Mouse (Mus musculus): ENCODE data around the gene Plk3. TPM values are rescaled to one million over a fixed set of nuclear protein-coding genes. Genes with fewer than 3 reads are reported as not detected.

Gene Plk3
- total RNA-seq, 2 experiments from 2014 or later: 6.9 to 7.2 TPM

GRCm38 (mm10) chr4:117105127-117105526 lies 28.6 kb downstream of the Plk3 start:
- no peak for DNase-seq (ENCODE audit: low spot score in 2 of 2)
- Histone ChIP-seq H3K27ac (no peak overlapping the region), H3K4me3 (no peak overlapping the region)
- TF ChIP-seq CTCF (conservative IDR thresholded peaks at IDR 0.05): no peak

- TF ChIP-seq CTCF (conservative IDR thresholded peaks at IDR 0.05): peak; percentile 29
- no peak for DNase-seq (ENCODE audit: low spot score in 2 of 2)
- H3K27ac ChIP-seq: no peak overlapping the region
Measured at GRCm38 (mm10) chr4:117104672-117105071, 29.1 kb downstream of the Plk3 start.

GRCm38 (mm10) chr4:117101218-117101617 lies 32.5 kb downstream of the Plk3 start:
- TF ChIP-seq CTCF (conservative IDR thresholded peaks at IDR 0.05): peak; percentile 55
- no peak for DNase-seq (ENCODE audit: low spot score in 2 of 2)

More at GRCm38 (mm10) chr4:117104672-117105071, 29.1 kb downstream of the Plk3 start:
- no peak overlapping the region for H3K4me3 ChIP-seq

GRCm38 (mm10) chr4:117100036-117100435 lies 33.7 kb downstream of the Plk3 start:
- DNase-seq (ENCODE audit: low spot score in 2 of 2): no peak
- Histone ChIP-seq H3K27ac (no peak overlapping the region), H3K4me3 (no peak overlapping the region)
- TF ChIP-seq CTCF (conservative IDR thresholded peaks at IDR 0.05): no peak

More at GRCm38 (mm10) chr4:117101218-117101617, 32.5 kb downstream of the Plk3 start:
- Histone ChIP-seq H3K4me3 (no peak overlapping the region), H3K27ac (no peak overlapping the region)

GRCm38 (mm10) chr4:117098764-117099036 lies 35.1 kb downstream of the Plk3 start:
- Histone ChIP-seq H3K4me3 (no peak overlapping the region), H3K27ac (no peak overlapping the region)
- no peak for DNase-seq (ENCODE audit: low spot score in 2 of 2)
- TF ChIP-seq CTCF (conservative IDR thresholded peaks at IDR 0.05): no peak

- no peak for TF ChIP-seq CTCF (conservative IDR thresholded peaks at IDR 0.05)
- H3K4me3 ChIP-seq: no peak overlapping the region
- no peak for DNase-seq (ENCODE audit: low spot score in 2 of 2)
- no peak overlapping the region for H3K27ac ChIP-seq
Measured at GRCm38 (mm10) chr4:117097969-117098763, 35.6 kb downstream of the Plk3 start.

- no peak for DNase-seq (ENCODE audit: low spot score in 2 of 2)
- no peak for TF ChIP-seq CTCF (conservative IDR thresholded peaks at IDR 0.05)
- Histone ChIP-seq H3K4me3 (peak overlapping the region; percentile 60; the same call in 1 of the 2 replicates), H3K27ac (0 out of 2 replicates have a peak overlapping the region, but pooled peaks have one; percentile 33)
Measured at GRCm38 (mm10) chr4:117096666-117097065, 37.1 kb downstream of the Plk3 start.

GRCm38 (mm10) chr4:117095551-117096452 lies 38.0 kb downstream of the Plk3 start, which contains the start of gene Ptch2:
Ptch2 (plus strand) TSS chr4:117096075.
- TF ChIP-seq CTCF (conservative IDR thresholded peaks at IDR 0.05): peak; percentile 43
- Histone ChIP-seq H3K4me3 (peak within 1 kb of the TSS; percentile 60), H3K27ac (peak within 1 kb of the TSS; percentile 33; the same call in 1 of the 2 replicates)
- DNase-seq (ENCODE audit: low spot score in 2 of 2): peak; percentile 13 to 37

- no peak overlapping the region for H3K4me3 ChIP-seq
Measured at GRCm38 (mm10) chr4:117094626-117095361, 39.0 kb downstream of the Plk3 start.

GRCm38 (mm10) chr4:117090586-117090985 lies 43.2 kb downstream of the Plk3 start:
- Histone ChIP-seq H3K4me3 (no peak overlapping the region), H3K27ac (no peak overlapping the region)
- no peak for DNase-seq (ENCODE audit: low spot score in 2 of 2)
- no peak for TF ChIP-seq CTCF (conservative IDR thresholded peaks at IDR 0.05)

More at GRCm38 (mm10) chr4:117094626-117095361, 39.0 kb downstream of the Plk3 start:
- DNase-seq (ENCODE audit: low spot score in 2 of 2): no peak
- no peak overlapping the region for H3K27ac ChIP-seq
- no peak for TF ChIP-seq CTCF (conservative IDR thresholded peaks at IDR 0.05)

- no peak for TF ChIP-seq CTCF (conservative IDR thresholded peaks at IDR 0.05)
- Histone ChIP-seq H3K27ac (no peak overlapping the region), H3K4me3 (no peak overlapping the region)
- DNase-seq (ENCODE audit: low spot score in 2 of 2): no peak
Measured at GRCm38 (mm10) chr4:117087948-117088640, 45.7 kb downstream of the Plk3 start.

Small RNA genes lying within 50 kb of the gene (microRNA-seq; reads per million reads assigned to microRNA genes)
- gene Gm22398: 0 reads per million in 2 experiments

Other genes with a start within 250 kb of the Plk3 start
- 10 to 100 TPM; 58.5 to 59.2 TPM for gene Urod, start 139.6 kb downstream of the Plk3 start, total RNA-seq (2021)
- 10 to 100 TPM; 44.9 to 46.1 TPM for gene Hectd3, start 138.6 kb downstream of the Plk3 start, total RNA-seq (2021)
- gene Eif2b3, start 114.6 kb downstream of the Plk3 start, total RNA-seq (2021): 10 to 100 TPM; 19.7 to 20.6 TPM
- gene Ptch2, start 37.9 kb downstream of the Plk3 start, total RNA-seq (2021): 1 to 10 TPM; 1.5 to 2.7 TPM
- 10 to 100 TPM; 13.3 to 14.8 TPM for gene Btbd19, start 8.2 kb downstream of the Plk3 start, total RNA-seq (2021)
- under 1 TPM in 1 of 2 experiments, not detected in 1; 0.38 TPM for gene Tctex1d4, start 7.2 kb downstream of the Plk3 start, total RNA-seq (2021)
- 100 to 1,000 TPM; 509 to 527 TPM for gene Rps8, start 22.3 kb upstream of the Plk3 start, total RNA-seq (2021)
- gene Kif2c, start 48.7 kb upstream of the Plk3 start, total RNA-seq (2021): under 1 TPM; 0.26 to 0.47 TPM
- gene Tmem53, start 118.0 kb upstream of the Plk3 start, total RNA-seq (2021): 1 to 10 TPM; 4.7 to 4.9 TPM
- gene Armh1, start 118.2 kb upstream of the Plk3 start, total RNA-seq (2021): under 1 TPM; 0.47 to 0.59 TPM

Measured in layer of hippocampus, adult 2 months (tissue).